Mouse (Mus musculus) megakaryocyte, embryonic 14.5 days (primary cell): ENCODE data around the gene Pnp.
"Not testable (repeated sequence)": the region's sequence is repeated elsewhere in the genome, so short reads cannot be mapped to it uniquely, and the experiment has no call there.

Experiments used
- FLI1 ChIP-seq: IDR thresholded peaks from 2 replicates; pipeline ENCODE4 v1.6.1; 2012; ENCODE audit warnings: low read length, inconsistent platforms, mixed read lengths
- GATA1 ChIP-seq: IDR thresholded peaks from 3 replicates; pipeline ENCODE4 v1.6.1; 2012; ENCODE audit warnings: mixed read lengths, low read length, inconsistent platforms, borderline replicate concordance

DNA sequence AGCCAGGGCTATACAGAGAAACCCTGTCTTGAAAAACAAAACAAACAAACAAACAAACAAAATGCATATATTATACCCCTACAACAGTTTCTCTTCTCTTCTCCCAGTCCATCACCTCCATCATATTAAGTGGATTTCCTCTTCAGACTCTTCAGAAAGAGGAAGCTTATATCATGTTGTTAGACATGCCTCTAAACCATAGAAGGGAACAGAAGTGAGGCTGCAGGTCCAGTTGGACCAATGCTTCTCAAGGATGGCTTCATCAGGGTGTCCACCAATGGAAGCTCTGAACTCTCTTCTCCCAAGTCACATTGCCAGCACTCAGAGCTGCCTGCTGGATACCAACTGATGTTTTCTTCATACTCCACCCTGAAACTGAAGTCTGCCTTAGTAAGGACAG, 25.6 kb upstream of the Pnp start:
- TF ChIP-seq GATA1, FLI1: not testable (repeated sequence)
